Mouse (Mus musculus): ENCODE data around the gene Sp1. TPM values are rescaled to one million over a fixed set of nuclear protein-coding genes. Genes with fewer than 3 reads are reported as not detected.

Gene Sp1
- polyA plus RNA-seq, 1 experiment from 2014 or later, result 13.9 TPM

- Histone ChIP-seq H3K4me3 (ENCODE audit: low read depth, low read length) (no peak overlapping the region), H3K4me2 (ENCODE audit: low read depth, low read length) (no peak overlapping the region), H3K9me3 (replicated peaks; ENCODE audit: control insufficient read depth, low read length) (no peaks in the 10 kb centered on the region), H3K9ac (replicated peaks; ENCODE audit: low read length) (no peak overlapping the region), H3K36me3 (replicated peaks; ENCODE audit: control insufficient read depth, insufficient read depth, low read depth, low read length) (peaks cover 28% of the 10 kb centered on the region), H3K27ac (replicated peaks; ENCODE audit: low read depth, low read length) (no peak overlapping the region), H3K4me1 (ENCODE audit: control insufficient read depth, insufficient read depth, low read length) (no peaks in the 10 kb centered on the region), H3K27me3 (ENCODE audit: control insufficient read depth, insufficient read depth, low read length) (no peaks in the 10 kb centered on the region)
- no peak for DNase-seq (ENCODE audit: low spot score)
- WGBS, result 77% methylated on average over 2 of the region's 2 CpGs
- no peak for ATAC-seq (replicated peaks; ENCODE audit: insufficient number of reproducible peaks, low FRiP score, low TSS enrichment, low read depth)
Measured at GRCm38 (mm10) chr15:102408558-102409130, 2.7 kb downstream of the Sp1 start.

GRCm38 (mm10) chr15:102409286-102409685 is 3.3 kb downstream of the Sp1 start:
- Histone ChIP-seq H3K4me2 (ENCODE audit: low read depth, low read length) (no peak overlapping the region), H3K27ac (replicated peaks; ENCODE audit: low read depth, low read length) (no peak overlapping the region), H3K9me3 (replicated peaks; ENCODE audit: control insufficient read depth, low read length) (no peaks in the 10 kb centered on the region), H3K4me1 (ENCODE audit: control insufficient read depth, insufficient read depth, low read length) (no peaks in the 10 kb centered on the region), H3K36me3 (replicated peaks; ENCODE audit: control insufficient read depth, insufficient read depth, low read depth, low read length) (peaks cover 31% of the 10 kb centered on the region), H3K9ac (replicated peaks; ENCODE audit: low read length) (no peak overlapping the region), H3K27me3 (ENCODE audit: control insufficient read depth, insufficient read depth, low read length) (no peaks in the 10 kb centered on the region), H3K4me3 (ENCODE audit: low read depth, low read length) (no peak overlapping the region)
- no peak for DNase-seq (ENCODE audit: low spot score)
- ATAC-seq (replicated peaks; ENCODE audit: insufficient number of reproducible peaks, low FRiP score, low TSS enrichment, low read depth), result no peak
- WGBS, result 95% methylated on average over 3 of the region's 3 CpGs

- no peaks in the 10 kb centered on the region for H3K27me3 ChIP-seq (ENCODE audit: control insufficient read depth, insufficient read depth, low read length)
- DNase-seq (ENCODE audit: low spot score) (no peak), ATAC-seq (replicated peaks; ENCODE audit: insufficient number of reproducible peaks, low FRiP score, low TSS enrichment, low read depth) (no peak)
- no peak overlapping the region for H3K9ac ChIP-seq (replicated peaks; ENCODE audit: low read length)
- WGBS, result 89% methylated on average over 1 of the region's 1 CpGs
- H3K36me3 ChIP-seq (replicated peaks; ENCODE audit: control insufficient read depth, insufficient read depth, low read depth, low read length), result peaks cover 31% of the 10 kb centered on the region
- H3K4me3 ChIP-seq (ENCODE audit: low read depth, low read length), result no peak overlapping the region
- no peaks in the 10 kb centered on the region for H3K9me3 ChIP-seq (replicated peaks; ENCODE audit: control insufficient read depth, low read length)
- H3K27ac ChIP-seq (replicated peaks; ENCODE audit: low read depth, low read length), result no peak overlapping the region
- no peaks in the 10 kb centered on the region for H3K4me1 ChIP-seq (ENCODE audit: control insufficient read depth, insufficient read depth, low read length)
- H3K4me2 ChIP-seq (ENCODE audit: low read depth, low read length), result no peak overlapping the region
Measured at GRCm38 (mm10) chr15:102411077-102411476, 5.1 kb downstream of the Sp1 start.

- Histone ChIP-seq H3K4me2 (ENCODE audit: low read depth, low read length) (no peak overlapping the region), H3K27ac (replicated peaks; ENCODE audit: low read depth, low read length) (no peak overlapping the region), H3K27me3 (ENCODE audit: control insufficient read depth, insufficient read depth, low read length) (no peaks in the 10 kb centered on the region), H3K36me3 (replicated peaks; ENCODE audit: control insufficient read depth, insufficient read depth, low read depth, low read length) (peaks cover 24% of the 10 kb centered on the region), H3K9ac (replicated peaks; ENCODE audit: low read length) (no peak overlapping the region), H3K9me3 (replicated peaks; ENCODE audit: control insufficient read depth, low read length) (no peaks in the 10 kb centered on the region), H3K4me3 (ENCODE audit: low read depth, low read length) (no peak overlapping the region), H3K4me1 (ENCODE audit: control insufficient read depth, insufficient read depth, low read length) (no peaks in the 10 kb centered on the region)
- DNase-seq (ENCODE audit: low spot score), result no peak
- no peak for ATAC-seq (replicated peaks; ENCODE audit: insufficient number of reproducible peaks, low FRiP score, low TSS enrichment, low read depth)
Measured at GRCm38 (mm10) chr15:102413687-102414086, 7.7 kb downstream of the Sp1 start.

- WGBS, result 97% methylated on average over 2 of the region's 2 CpGs
- Histone ChIP-seq H3K27ac (replicated peaks; ENCODE audit: low read depth, low read length) (no peak overlapping the region), H3K4me1 (ENCODE audit: control insufficient read depth, insufficient read depth, low read length) (no peaks in the 10 kb centered on the region), H3K9me3 (replicated peaks; ENCODE audit: control insufficient read depth, low read length) (no peaks in the 10 kb centered on the region), H3K36me3 (replicated peaks; ENCODE audit: control insufficient read depth, insufficient read depth, low read depth, low read length) (peaks cover 8% of the 10 kb centered on the region), H3K27me3 (ENCODE audit: control insufficient read depth, insufficient read depth, low read length) (no peaks in the 10 kb centered on the region), H3K9ac (replicated peaks; ENCODE audit: low read length) (no peak overlapping the region), H3K4me3 (ENCODE audit: low read depth, low read length) (no peak overlapping the region), H3K4me2 (ENCODE audit: low read depth, low read length) (no peak overlapping the region)
- ATAC-seq (replicated peaks; ENCODE audit: insufficient number of reproducible peaks, low FRiP score, low TSS enrichment, low read depth) (no peak), DNase-seq (ENCODE audit: low spot score) (no peak)
Measured at GRCm38 (mm10) chr15:102417524-102417923, 11.6 kb downstream of the Sp1 start.

GRCm38 (mm10) chr15:102420986-102421385 is 15.0 kb downstream of the Sp1 start:
- H3K4me1 ChIP-seq (ENCODE audit: control insufficient read depth, insufficient read depth, low read length), result no peaks in the 10 kb centered on the region
- H3K9me3 ChIP-seq (replicated peaks; ENCODE audit: control insufficient read depth, low read length), result no peaks in the 10 kb centered on the region
- ATAC-seq (replicated peaks; ENCODE audit: insufficient number of reproducible peaks, low FRiP score, low TSS enrichment, low read depth), result no peak
- H3K4me2 ChIP-seq (ENCODE audit: low read depth, low read length), result no peak overlapping the region
- H3K27ac ChIP-seq (replicated peaks; ENCODE audit: low read depth, low read length), result no peak overlapping the region
- no peak for DNase-seq (ENCODE audit: low spot score)
- no peaks in the 10 kb centered on the region for H3K27me3 ChIP-seq (ENCODE audit: control insufficient read depth, insufficient read depth, low read length)
- no peak overlapping the region for H3K9ac ChIP-seq (replicated peaks; ENCODE audit: low read length)
- H3K4me3 ChIP-seq (ENCODE audit: low read depth, low read length), result no peak overlapping the region
- 48% methylated on average over 1 of the region's 1 CpGs for WGBS
- H3K36me3 ChIP-seq (replicated peaks; ENCODE audit: control insufficient read depth, insufficient read depth, low read depth, low read length), result no peaks in the 10 kb centered on the region; the same call in 1 of the 2 replicates

- no peak for ATAC-seq (replicated peaks; ENCODE audit: insufficient number of reproducible peaks, low FRiP score, low TSS enrichment, low read depth)
- 58% methylated on average over 3 of the region's 3 CpGs for WGBS
Measured at GRCm38 (mm10) chr15:102421437-102421836, 15.5 kb downstream of the Sp1 start.

GRCm38 (mm10) chr15:102423602-102424240 is 17.8 kb downstream of the Sp1 start:
- ATAC-seq (replicated peaks; ENCODE audit: insufficient number of reproducible peaks, low FRiP score, low TSS enrichment, low read depth), result no peak
- H3K27ac ChIP-seq (replicated peaks; ENCODE audit: low read depth, low read length), result no peak overlapping the region
- no peaks in the 10 kb centered on the region for H3K27me3 ChIP-seq (ENCODE audit: control insufficient read depth, insufficient read depth, low read length)
- no peaks in the 10 kb centered on the region for H3K9me3 ChIP-seq (replicated peaks; ENCODE audit: control insufficient read depth, low read length)
- peaks cover 5% of the 10 kb centered on the region for H3K36me3 ChIP-seq (replicated peaks; ENCODE audit: control insufficient read depth, insufficient read depth, low read depth, low read length)
- no peaks in the 10 kb centered on the region for H3K4me1 ChIP-seq (ENCODE audit: control insufficient read depth, insufficient read depth, low read length)
- no peak overlapping the region for H3K9ac ChIP-seq (replicated peaks; ENCODE audit: low read length)
- no peak for DNase-seq (ENCODE audit: low spot score)
- no peak overlapping the region for H3K4me3 ChIP-seq (ENCODE audit: low read depth, low read length)
- 93% methylated on average over 2 of the region's 2 CpGs for WGBS
- no peak overlapping the region for H3K4me2 ChIP-seq (ENCODE audit: low read depth, low read length)

More at GRCm38 (mm10) chr15:102421437-102421836, 15.5 kb downstream of the Sp1 start:
- H3K4me3 ChIP-seq (ENCODE audit: low read depth, low read length), result no peak overlapping the region
- H3K27ac ChIP-seq (replicated peaks; ENCODE audit: low read depth, low read length), result no peak overlapping the region
- H3K36me3 ChIP-seq (replicated peaks; ENCODE audit: control insufficient read depth, insufficient read depth, low read depth, low read length), result no peaks in the 10 kb centered on the region; the same call in 1 of the 2 replicates
- H3K4me1 ChIP-seq (ENCODE audit: control insufficient read depth, insufficient read depth, low read length), result no peaks in the 10 kb centered on the region
- no peaks in the 10 kb centered on the region for H3K27me3 ChIP-seq (ENCODE audit: control insufficient read depth, insufficient read depth, low read length)
- no peaks in the 10 kb centered on the region for H3K9me3 ChIP-seq (replicated peaks; ENCODE audit: control insufficient read depth, low read length)
- DNase-seq (ENCODE audit: low spot score), result peak; percentile 80
- H3K4me2 ChIP-seq (ENCODE audit: low read depth, low read length), result no peak overlapping the region
- H3K9ac ChIP-seq (replicated peaks; ENCODE audit: low read length), result no peak overlapping the region
